Mouse (Mus musculus): Measurements from ENCODE around the gene Spns2. TPM values are rescaled to one million over a fixed set of nuclear protein-coding genes. Genes with fewer than 3 reads are reported as not detected.

The Spns2 gene
- polyA plus RNA-seq, 2 experiments = 3.8 to 8.6 TPM

- 67% methylated on average over 1 of the region's 1 CpGs for WGBS (ENCODE audit: insufficient replicate concordance)
- no peak overlapping the region for H3K9ac ChIP-seq (replicated peaks)
- H3K4me3 ChIP-seq (ENCODE audit: insufficient read depth in 1 of 2, low read depth in 2 of 2, low read length in 2 of 2) = no peak overlapping the region
- H3K9me3 ChIP-seq (ENCODE audit: control insufficient read depth, low read length) = no peaks in the 10 kb centered on the region
- H3K27me3 ChIP-seq (ENCODE audit: control insufficient read depth, insufficient read depth, low read length) = no peaks in the 10 kb centered on the region
- no peak overlapping the region for H3K27ac ChIP-seq
- ATAC-seq (ENCODE audit: insufficient read depth) = no peak
- H3K4me2 ChIP-seq (ENCODE audit: low read depth) = no peak overlapping the region
- DNase-seq (ENCODE audit: low read depth in 3 of 3, low spot score in 3 of 3) = no peak
- TF ChIP-seq EP300 (IDR thresholded peaks at IDR 0.05; ENCODE audit: low read depth) (no peak), CTCF (IDR thresholded peaks at IDR 0.05; ENCODE audit: low read depth) (no peak)
- H3K36me3 ChIP-seq (replicated peaks; ENCODE audit: control insufficient read depth, insufficient read depth, low read depth) = no peaks in the 10 kb centered on the region
- peaks cover 37 to 77% of the 10 kb centered on the region in 2 experiments for H3K4me1 ChIP-seq (replicated peaks; ENCODE audit: control insufficient read depth in 2 of 2, insufficient read depth in 2 of 2, low read length in 1 of 2)
These were observed 12.1 kb downstream of the Spns2 start for GRCm38 (mm10) chr11:72477653-72478052.

- no peaks in the 10 kb centered on the region for H3K9me3 ChIP-seq (ENCODE audit: control insufficient read depth, low read length)
- TF ChIP-seq EP300 (IDR thresholded peaks at IDR 0.05; ENCODE audit: low read depth) (no peak), CTCF (IDR thresholded peaks at IDR 0.05; ENCODE audit: low read depth) (no peak)
- DNase-seq (ENCODE audit: low read depth in 3 of 3, low spot score in 3 of 3) (no peak), ATAC-seq (ENCODE audit: insufficient read depth) (no peak)
- no peak overlapping the region for H3K9ac ChIP-seq (replicated peaks)
- H3K4me3 ChIP-seq (ENCODE audit: insufficient read depth in 1 of 2, low read depth in 2 of 2, low read length in 2 of 2) = no peak overlapping the region
- H3K27me3 ChIP-seq (ENCODE audit: control insufficient read depth, insufficient read depth, low read length) = no peaks in the 10 kb centered on the region
- WGBS (ENCODE audit: insufficient replicate concordance) = 28% methylated on average over 5 of the region's 5 CpGs
- H3K36me3 ChIP-seq (replicated peaks; ENCODE audit: control insufficient read depth, insufficient read depth, low read depth) = no peaks in the 10 kb centered on the region
- no peak overlapping the region for H3K4me2 ChIP-seq (ENCODE audit: low read depth)
- H3K4me1 ChIP-seq (replicated peaks; ENCODE audit: control insufficient read depth in 2 of 2, insufficient read depth in 2 of 2, low read length in 1 of 2) = peaks cover 32 to 72% of the 10 kb centered on the region in 2 experiments
- H3K27ac ChIP-seq = no peak overlapping the region
These were observed 12.5 kb downstream of the Spns2 start for GRCm38 (mm10) chr11:72477182-72477581.

GRCm38 (mm10) chr11:72476074-72476625, 13.6 kb downstream of the Spns2 start:
- H3K27me3 ChIP-seq (ENCODE audit: control insufficient read depth, insufficient read depth, low read length) = no peaks in the 10 kb centered on the region
- H3K4me2 ChIP-seq (ENCODE audit: low read depth) = peak overlapping the region; percentile 38
- H3K9ac ChIP-seq (replicated peaks) = no peak overlapping the region
- H3K36me3 ChIP-seq (replicated peaks; ENCODE audit: control insufficient read depth, insufficient read depth, low read depth) = no peaks in the 10 kb centered on the region
- peaks cover 22 to 63% of the 10 kb centered on the region in 2 experiments for H3K4me1 ChIP-seq (replicated peaks; ENCODE audit: control insufficient read depth in 2 of 2, insufficient read depth in 2 of 2, low read length in 1 of 2)
- H3K4me3 ChIP-seq (ENCODE audit: insufficient read depth in 1 of 2, low read depth in 2 of 2, low read length in 2 of 2) = no peak overlapping the region
- H3K9me3 ChIP-seq (ENCODE audit: control insufficient read depth, low read length) = no peaks in the 10 kb centered on the region
- ATAC-seq (ENCODE audit: insufficient read depth) = no peak
- WGBS (ENCODE audit: insufficient replicate concordance) = 32% methylated on average over 7 of the region's 7 CpGs
- DNase-seq (ENCODE audit: low read depth in 3 of 3, low spot score in 3 of 3) = no peak
- TF ChIP-seq CTCF (IDR thresholded peaks at IDR 0.05; ENCODE audit: low read depth) = no peak
- no peak for TF ChIP-seq EP300 (IDR thresholded peaks at IDR 0.05; ENCODE audit: low read depth)
- no peak overlapping the region for H3K27ac ChIP-seq

GRCm38 (mm10) chr11:72475408-72475807, 14.3 kb downstream of the Spns2 start:
- Histone ChIP-seq H3K27me3 (ENCODE audit: control insufficient read depth, insufficient read depth, low read length) (no peaks in the 10 kb centered on the region), H3K4me1 (replicated peaks; ENCODE audit: control insufficient read depth in 2 of 2, insufficient read depth in 2 of 2, low read length in 1 of 2) (peaks cover 24 to 61% of the 10 kb centered on the region in 2 experiments), H3K27ac (peak overlapping the region; percentile 1; the same call in 1 of the 2 replicates), H3K36me3 (replicated peaks; ENCODE audit: control insufficient read depth, insufficient read depth, low read depth) (no peaks in the 10 kb centered on the region), H3K4me2 (ENCODE audit: low read depth) (peak overlapping the region; percentile 38), H3K9ac (replicated peaks) (no peak overlapping the region), H3K9me3 (ENCODE audit: control insufficient read depth, low read length) (no peaks in the 10 kb centered on the region), H3K4me3 (ENCODE audit: insufficient read depth in 1 of 2, low read depth in 2 of 2, low read length in 2 of 2) (no peak overlapping the region)
- TF ChIP-seq CTCF (IDR thresholded peaks at IDR 0.05; ENCODE audit: low read depth) (no peak), EP300 (IDR thresholded peaks at IDR 0.05; ENCODE audit: low read depth) (peak; percentile 22; the same call in 1 of the 2 replicates)
- WGBS (ENCODE audit: insufficient replicate concordance) = 5% methylated on average over 7 of the region's 7 CpGs
- DNase-seq (ENCODE audit: low read depth in 3 of 3, low spot score in 3 of 3) (no peak), ATAC-seq (ENCODE audit: insufficient read depth) (peak; percentile 70; the same call in 1 of the 2 replicates)

GRCm38 (mm10) chr11:72474926-72475325, 14.8 kb downstream of the Spns2 start:
- Histone ChIP-seq H3K27ac (peak overlapping the region; percentile 1; the same call in 1 of the 2 replicates), H3K27me3 (ENCODE audit: control insufficient read depth, insufficient read depth, low read length) (no peaks in the 10 kb centered on the region), H3K9ac (replicated peaks) (no peak overlapping the region), H3K4me1 (replicated peaks; ENCODE audit: control insufficient read depth in 2 of 2, insufficient read depth in 2 of 2, low read length in 1 of 2) (peaks cover 25 to 63% of the 10 kb centered on the region in 2 experiments), H3K9me3 (ENCODE audit: control insufficient read depth, low read length) (no peaks in the 10 kb centered on the region), H3K4me2 (ENCODE audit: low read depth) (peak overlapping the region; percentile 33), H3K36me3 (replicated peaks; ENCODE audit: control insufficient read depth, insufficient read depth, low read depth) (no peaks in the 10 kb centered on the region), H3K4me3 (ENCODE audit: insufficient read depth in 1 of 2, low read depth in 2 of 2, low read length in 2 of 2) (no peak overlapping the region)
- TF ChIP-seq EP300 (IDR thresholded peaks at IDR 0.05; ENCODE audit: low read depth) = no peak
- no peak for TF ChIP-seq CTCF (IDR thresholded peaks at IDR 0.05; ENCODE audit: low read depth)
- 38% methylated on average over 3 of the region's 3 CpGs for WGBS (ENCODE audit: insufficient replicate concordance)
- DNase-seq (ENCODE audit: low read depth in 3 of 3, low spot score in 3 of 3) (peak in 1 of 3 experiments; percentile 26), ATAC-seq (ENCODE audit: insufficient read depth) (peak; percentile 59)

Measured in liver, embryonic 14.5 days (tissue).